Mouse (Mus musculus) CD8-positive naive resting alpha-beta T cell, adult 2 months (primary cell): ENCODE data around the gene Armcx1.
"Not testable (repeated sequence)": the region's sequence is repeated elsewhere in the genome, so short reads cannot be mapped to it uniquely, and the experiment has no call there.

Source experiments
- DNase-seq, 2 experiments: peaks; one replicate each; pipeline ENCODE4 v3.0.0; 2022; ENCODE audit warnings: low read depth in 2 of 2, low spot score in 2 of 2

Armcx1 gene

DNA sequence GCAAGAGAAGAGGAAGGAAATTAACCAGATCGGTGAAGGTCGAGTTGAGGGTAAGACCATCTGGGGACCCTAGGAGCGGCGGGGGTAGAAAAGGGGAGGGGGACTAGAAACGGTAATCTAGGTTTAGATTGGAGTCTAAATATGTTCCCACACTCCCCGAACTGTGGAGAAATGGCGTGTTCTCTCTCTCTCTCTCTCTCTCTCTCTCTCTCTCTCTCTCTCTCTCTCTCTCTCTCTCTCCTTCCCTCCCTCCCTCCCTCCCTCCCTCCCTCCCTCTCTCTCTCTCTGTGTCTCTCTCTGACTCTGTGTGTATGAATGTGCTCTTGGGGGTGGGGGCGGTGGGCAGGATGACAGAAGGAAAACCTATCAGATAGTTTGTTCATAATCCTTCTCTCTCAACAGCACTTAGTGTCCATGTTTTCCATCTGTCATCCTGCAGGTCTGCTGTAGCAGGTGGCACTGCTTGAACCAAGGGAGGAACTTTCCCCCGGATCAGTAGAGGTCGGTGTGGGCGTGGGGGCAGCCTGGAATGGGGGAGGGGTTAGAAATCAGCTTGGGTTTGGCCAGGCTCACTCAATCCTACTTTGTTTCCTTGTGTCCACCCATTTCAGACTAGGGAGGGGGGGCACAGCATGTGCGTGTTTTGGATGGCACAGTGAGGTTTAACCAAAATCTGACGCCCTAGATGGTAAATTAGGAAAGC lies 39.7 kb downstream of the Armcx1 start:
- no peak for DNase-seq

DNA sequence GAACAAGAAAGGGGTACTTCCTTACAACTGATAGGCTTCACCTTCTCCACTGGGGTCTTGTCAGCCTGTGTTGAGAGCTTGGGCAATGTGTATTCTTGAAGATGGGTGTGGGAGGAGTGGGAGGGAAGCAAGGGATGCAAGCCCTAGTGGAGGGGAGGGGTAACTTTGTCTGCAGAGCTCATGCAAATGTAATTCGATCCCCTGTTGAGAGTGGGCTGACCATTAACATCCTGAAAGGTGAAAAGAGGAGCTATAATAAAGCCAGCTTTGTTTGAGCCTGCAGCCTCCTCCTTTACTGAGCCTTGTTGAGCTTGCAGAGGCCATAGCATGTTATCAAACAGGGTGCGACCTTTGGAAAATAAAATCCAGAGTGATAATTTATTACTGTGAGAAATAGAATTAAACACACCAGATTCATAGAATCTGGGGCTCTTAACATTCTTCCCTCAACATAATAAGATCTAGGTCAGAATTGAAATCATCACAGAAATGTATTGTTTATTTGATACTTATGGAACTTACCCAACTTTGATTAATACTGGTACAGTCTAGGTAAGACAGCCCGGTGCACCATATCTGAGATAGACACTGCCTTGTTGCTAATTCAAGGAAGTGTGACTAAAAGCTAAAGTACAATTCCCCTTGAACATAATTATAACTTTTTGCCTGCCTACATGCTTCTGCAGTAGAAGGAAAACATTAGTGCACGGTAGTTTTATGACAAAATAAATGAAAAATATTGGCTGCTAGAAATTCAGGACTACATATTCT lies 45.9 kb downstream of the Armcx1 start:
- not testable (repeated sequence) for DNase-seq
